Mouse (Mus musculus): ENCODE measurements around the gene Lsm3. TPM values are rescaled to one million over a fixed set of nuclear protein-coding genes. Genes with fewer than 3 reads are reported as not detected.

Lsm3 gene
- total and polyA plus RNA-seq, 3 experiments: 238 to 259 TPM; not detected in 1

GRCm38 (mm10) chr6:91549621-91550020, 33.9 kb downstream of the Lsm3 start:
- H3K9me3 ChIP-seq (replicated peaks; ENCODE audit: insufficient read depth, low read length): no peaks in the 10 kb centered on the region
- DNase-seq (ENCODE audit: low read depth, low spot score): no peak
- H3K4me3 ChIP-seq (ENCODE audit: control insufficient read depth in 1 of 2, insufficient read depth in 1 of 2, low read depth in 2 of 2, low read length in 2 of 2): no peak overlapping the region
- no peak for TF ChIP-seq NELFE (IDR thresholded peaks at IDR 0.05; ENCODE audit: low read depth, low read length)
- no peak for TF ChIP-seq MEF2A (IDR thresholded peaks at IDR 0.05; ENCODE audit: extremely low read depth, insufficient replicate concordance, low read depth, low read length, poor library complexity, severe bottlenecking)
- TF ChIP-seq JUND (IDR thresholded peaks at IDR 0.05; ENCODE audit: low read depth, low read length): no peak
- no peak for TF ChIP-seq TAL1 (IDR thresholded peaks at IDR 0.05; ENCODE audit: low read length)
- no peak for TF ChIP-seq CTCF (IDR thresholded peaks at IDR 0.05 in 2 of 3, conservative IDR thresholded peaks at IDR 0.05 in 1 of 3; ENCODE audit: control insufficient read depth in 1 of 3, insufficient read depth in 1 of 3, low read depth in 2 of 3, low read length in 3 of 3, poor library complexity in 1 of 3, severe bottlenecking in 1 of 3)
- no peak for TF ChIP-seq MAZ (IDR thresholded peaks at IDR 0.05; ENCODE audit: low read depth, low read length)
- TF ChIP-seq RCOR1 (IDR thresholded peaks at IDR 0.05; ENCODE audit: low read depth, low read length): no peak
- no peak for TF ChIP-seq ZC3H11A (IDR thresholded peaks at IDR 0.05; ENCODE audit: low read depth, low read length)
- no peak for TF ChIP-seq CHD2 (IDR thresholded peaks at IDR 0.05; ENCODE audit: low read length)
- no peak for TF ChIP-seq USF1 (IDR thresholded peaks at IDR 0.05; ENCODE audit: low read depth, low read length)
- no peak for TF ChIP-seq USF2 (IDR thresholded peaks at IDR 0.05; ENCODE audit: borderline replicate concordance in 1 of 2, insufficient read depth in 1 of 2, low read depth in 1 of 2, low read length in 2 of 2)
- TF ChIP-seq ELF1 (IDR thresholded peaks at IDR 0.05; ENCODE audit: low read depth, low read length): no peak
- no peaks in the 10 kb centered on the region for H3K4me1 ChIP-seq (ENCODE audit: control insufficient read depth in 1 of 2, insufficient read depth in 2 of 2, low read length in 2 of 2)
- no peak overlapping the region for H3K9ac ChIP-seq (ENCODE audit: control insufficient read depth, low read depth, low read length, poor library complexity, severe bottlenecking)
- H3K27me3 ChIP-seq (ENCODE audit: control insufficient read depth in 1 of 2, insufficient read depth in 2 of 2, low read length in 2 of 2): peaks cover 0 to 15% of the 10 kb centered on the region in 2 experiments
- no peak overlapping the region for H3K27ac ChIP-seq (ENCODE audit: control insufficient read depth, low read depth, low read length)
- H3K79me2 ChIP-seq (ENCODE audit: control insufficient read depth, insufficient read depth, low read length, poor library complexity): no peaks in the 10 kb centered on the region
- H3K36me3 ChIP-seq (ENCODE audit: control insufficient read depth in 1 of 2, insufficient read depth in 2 of 2, low read length in 2 of 2): no peaks in the 10 kb centered on the region

GRCm38 (mm10) chr6:91551671-91552070, 35.9 kb downstream of the Lsm3 start:
- Histone ChIP-seq H3K4me1 (ENCODE audit: control insufficient read depth in 1 of 2, insufficient read depth in 2 of 2, low read length in 2 of 2) (no peaks in the 10 kb centered on the region), H3K36me3 (ENCODE audit: control insufficient read depth in 1 of 2, insufficient read depth in 2 of 2, low read length in 2 of 2) (no peaks in the 10 kb centered on the region), H3K27me3 (ENCODE audit: control insufficient read depth in 1 of 2, insufficient read depth in 2 of 2, low read length in 2 of 2) (peaks cover 0 to 19% of the 10 kb centered on the region in 2 experiments; a peak in 3 of 4 replicates), H3K4me3 (ENCODE audit: control insufficient read depth in 1 of 2, insufficient read depth in 1 of 2, low read depth in 2 of 2, low read length in 2 of 2) (no peak overlapping the region), H3K9ac (ENCODE audit: control insufficient read depth, low read depth, low read length, poor library complexity, severe bottlenecking) (no peak overlapping the region), H3K27ac (ENCODE audit: control insufficient read depth, low read depth, low read length) (no peak overlapping the region), H3K9me3 (replicated peaks; ENCODE audit: insufficient read depth, low read length) (no peaks in the 10 kb centered on the region), H3K79me2 (ENCODE audit: control insufficient read depth, insufficient read depth, low read length, poor library complexity) (no peaks in the 10 kb centered on the region)
- TF ChIP-seq POLR2AphosphoS5 (IDR thresholded peaks at IDR 0.05; ENCODE audit: borderline replicate concordance, low read depth, low read length) (no peak), CHD1 (IDR thresholded peaks at IDR 0.05; ENCODE audit: low read depth, low read length) (no peak), MAX (IDR thresholded peaks at IDR 0.05; ENCODE audit: low read length) (no peak), MYC (IDR thresholded peaks at IDR 0.05; ENCODE audit: low read depth, low read length) (no peak), ELF1 (IDR thresholded peaks at IDR 0.05; ENCODE audit: low read depth, low read length) (no peak), ZKSCAN1 (IDR thresholded peaks at IDR 0.05; ENCODE audit: low read depth, low read length) (no peak), ZC3H11A (IDR thresholded peaks at IDR 0.05; ENCODE audit: low read depth, low read length) (no peak), KAT2A (conservative IDR thresholded peaks at IDR 0.05; ENCODE audit: low read depth, low read length) (no peak), EP300 (IDR thresholded peaks at IDR 0.05; ENCODE audit: low read depth in 1 of 2, low read length in 2 of 2) (no peak), RAD21 (IDR thresholded peaks at IDR 0.05; ENCODE audit: low read depth, low read length) (no peak), JUND (IDR thresholded peaks at IDR 0.05; ENCODE audit: low read depth, low read length) (no peak)
- no peak for DNase-seq (ENCODE audit: low read depth, low spot score)
